Mouse (Mus musculus) ovary, postnatal 36 days (tissue): ENCODE data around the gene Slc22a4.
"Not testable (repeated sequence)": the region's sequence is repeated elsewhere in the genome, so short reads cannot be mapped to it uniquely, and the experiment has no call there.

Experiments used
- DNase-seq: peaks from one replicate; pipeline ENCODE4 v3.0.0; 2022; ENCODE audit warnings: low spot score, mixed read lengths

The Slc22a4 gene

GRCm38 (mm10) chr11:54057428-54057827 lies 29.5 kb upstream of the Slc22a4 start:
- DNase-seq = no peak

GRCm38 (mm10) chr11:54056132-54056531 lies 28.2 kb upstream of the Slc22a4 start:
- DNase-seq = no peak

- no peak for DNase-seq
Observed at GRCm38 (mm10) chr11:54054257-54054656, 26.4 kb upstream of the Slc22a4 start.

GRCm38 (mm10) chr11:54053090-54053489 lies 25.2 kb upstream of the Slc22a4 start:
- no peak for DNase-seq

GRCm38 (mm10) chr11:54052128-54052527 lies 24.2 kb upstream of the Slc22a4 start:
- DNase-seq = no peak

GRCm38 (mm10) chr11:54051161-54051560 lies 23.3 kb upstream of the Slc22a4 start:
- no peak for DNase-seq

- no peak for DNase-seq
Observed at GRCm38 (mm10) chr11:54050205-54050604, 22.3 kb upstream of the Slc22a4 start.

GRCm38 (mm10) chr11:54040676-54041075 lies 12.8 kb upstream of the Slc22a4 start:
- DNase-seq = no peak

GRCm38 (mm10) chr11:54032872-54033271 lies 5.0 kb upstream of the Slc22a4 start:
- DNase-seq = not testable (repeated sequence)

GRCm38 (mm10) chr11:54028997-54029396 lies 1.1 kb upstream of the Slc22a4 start:
- no peak for DNase-seq

GRCm38 (mm10) chr11:54027131-54028043 lies 503 bp downstream of the Slc22a4 start:
- DNase-seq = no peak

- DNase-seq = no peak
Observed at GRCm38 (mm10) chr11:54026491-54027041, 1.3 kb downstream of the Slc22a4 start.

- DNase-seq = no peak
Observed at GRCm38 (mm10) chr11:54021396-54022093, 6.3 kb downstream of the Slc22a4 start.

- no peak for DNase-seq
Observed at GRCm38 (mm10) chr11:54018893-54019732, 8.8 kb downstream of the Slc22a4 start.

- no peak for DNase-seq
Observed at GRCm38 (mm10) chr11:54017596-54017995, 10.3 kb downstream of the Slc22a4 start.

- no peak for DNase-seq
Observed at GRCm38 (mm10) chr11:54016051-54016450, 11.8 kb downstream of the Slc22a4 start.

- no peak for DNase-seq
Observed at GRCm38 (mm10) chr11:54012961-54013360, 14.9 kb downstream of the Slc22a4 start.

- no peak for DNase-seq
Observed at GRCm38 (mm10) chr11:54011255-54011654, 16.6 kb downstream of the Slc22a4 start.

- no peak for DNase-seq
Observed at GRCm38 (mm10) chr11:54008416-54008920, 19.4 kb downstream of the Slc22a4 start.

GRCm38 (mm10) chr11:54007717-54008116 lies 20.2 kb downstream of the Slc22a4 start:
- no peak for DNase-seq

- DNase-seq = peak; percentile 49
Observed at GRCm38 (mm10) chr11:54006901-54007300, 21.0 kb downstream of the Slc22a4 start.

- DNase-seq = not testable (repeated sequence)
Observed at GRCm38 (mm10) chr11:54006362-54006761, 21.5 kb downstream of the Slc22a4 start.
